Comparison of ENCODE assay signal across 9 mouse cellular contexts in the genomic region with DNA sequence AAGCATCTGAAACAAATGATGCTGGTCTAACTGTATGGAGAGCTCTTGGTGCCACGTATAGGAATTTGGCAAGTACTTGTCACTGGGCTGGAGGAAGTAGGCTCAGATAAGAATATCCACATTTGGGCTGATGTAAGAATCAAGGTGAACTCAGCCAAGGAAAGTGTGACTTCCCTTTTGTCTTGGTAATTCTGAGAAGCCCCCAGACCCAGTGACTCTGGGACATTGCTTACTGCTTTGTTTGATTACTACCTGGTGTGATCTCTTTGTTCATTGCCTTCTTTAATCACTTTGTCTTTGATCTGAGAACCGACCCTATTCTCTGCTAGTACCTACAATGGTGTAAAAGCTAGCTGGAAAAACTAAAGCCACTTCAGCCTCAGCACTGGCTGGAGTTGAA. TPM values are rescaled to one million over a fixed set of nuclear protein-coding genes. Genes with fewer than 3 reads are reported as not detected.
"Had no signal": no experiment of that assay in that cellular context is flagged by ENCODE, and none has a peak within 500 bp of the region (broad histone marks: within the 10 kb centered on the region; RNA-seq: fewer than 3 reads in every experiment).

No protein-coding gene starts in this region.

- DNase-seq: liver, postnatal 0 days; lung, adult 2 months; lung, postnatal 14 days; lung, postnatal 36 days; right cerebral cortex, postnatal 14 days; thymus, adult 2 months; thymus, postnatal 25 days had no signal

RNA-seq across cellular contexts. Expression of gene Vstm5, which starts 13.9 kb away (rescaled TPM):
- total RNA-seq: monocyte, adult 5-6 weeks; neutrophil, adult 5-6 weeks had no signal
